Mouse (Mus musculus): ENCODE results near the gene Dbn1. TPM values are rescaled to one million over a fixed set of nuclear protein-coding genes. Genes with fewer than 3 reads are reported as not detected.
A peak's percentile ranks its signal among the peaks of the same experiment; 100 is the strongest.

Gene Dbn1
- polyA plus RNA-seq, 1 experiment from 2014 or later, result 158 TPM

- ChIA-PET POLR2A (interaction anchor here (0.8 to 2.3 kb wide), 5 partner anchors 9 to 55 kb away, joined by 3 to 9 read pairs (median 4); partner anchors contain the start of genes Pdlim7 and Prr7), CTCF (interaction anchor here (1.0 to 4.0 kb wide), 3 partner anchors 10 to 53 kb away, joined by 3 to 30 read pairs (median 7); no protein-coding TSS in a partner anchor)
- ATAC-seq (peak; percentile 24), DNase-seq (ENCODE audit: low read depth, low spot score) (no peak)
- in situ Hi-C loops (cut with MboI; ENCODE audit: low pct_unique_long_range_greater_than_20kb), result no loop called here
- no peaks in the 10 kb centered on the region for H3K27me3 ChIP-seq
- no peak for TF ChIP-seq CTCF (IDR thresholded peaks at IDR 0.05)
Measured at GRCm38 (mm10) chr13:55472132-55473022, 15.5 kb downstream of the Dbn1 start.

DNA sequence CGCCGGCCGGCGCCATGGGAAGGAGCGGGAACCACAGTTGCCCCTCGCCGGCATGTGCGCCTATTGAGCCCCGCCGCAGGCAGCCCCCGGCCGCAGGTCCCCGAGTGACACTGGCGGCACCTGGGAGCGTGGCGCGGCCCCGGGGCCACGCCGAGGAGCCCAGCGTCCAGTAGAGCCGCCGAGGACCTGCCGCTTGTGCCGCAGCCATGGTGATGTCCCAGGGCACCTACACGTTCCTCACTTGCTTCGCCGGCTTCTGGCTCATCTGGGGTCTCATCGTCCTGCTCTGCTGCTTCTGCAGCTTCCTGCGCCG lies 16.1 kb downstream of the Dbn1 start:
- DNase-seq (ENCODE audit: low read depth, low spot score) (no peak), ATAC-seq (no peak)
- no peaks in the 10 kb centered on the region for H3K27me3 ChIP-seq
- POLR2A ChIA-PET, result interaction anchor here (0.8 to 2.3 kb wide), 5 partner anchors 8 to 54 kb away, joined by 3 to 9 read pairs (median 4); partner anchors contain the start of genes Pdlim7 and Prr7
- CTCF ChIA-PET, result interaction anchor here (0.6 to 4.0 kb wide), 4 partner anchors 11 to 52 kb away, joined by 3 to 30 read pairs (median 5); partner anchors contain the start of gene Pdlim7
- TF ChIP-seq CTCF (IDR thresholded peaks at IDR 0.05), result no peak
- in situ Hi-C loops (cut with MboI; ENCODE audit: low pct_unique_long_range_greater_than_20kb), result no loop called here

GRCm38 (mm10) chr13:55471156-55471818 lies 16.6 kb downstream of the Dbn1 start:
- ATAC-seq (peak; percentile 53), DNase-seq (ENCODE audit: low read depth, low spot score) (peak; percentile 46)
- ChIA-PET CTCF (interaction anchor here (0.6 to 4.0 kb wide), 6 partner anchors 11 to 67 kb away, joined by 3 to 30 read pairs (median 7); partner anchors contain the start of genes Grk6 and Pdlim7), POLR2A (interaction anchor here (1.2 to 2.3 kb wide), 5 partner anchors 10 to 54 kb away, joined by 3 to 9 read pairs (median 7); partner anchors contain the start of genes Grk6 and Pdlim7)
- H3K27me3 ChIP-seq, result no peaks in the 10 kb centered on the region
- no peak for TF ChIP-seq CTCF (IDR thresholded peaks at IDR 0.05)
- in situ Hi-C loops (cut with MboI; ENCODE audit: low pct_unique_long_range_greater_than_20kb), result no loop called here

- H3K27me3 ChIP-seq, result no peaks in the 10 kb centered on the region
- in situ Hi-C loops (cut with MboI; ENCODE audit: low pct_unique_long_range_greater_than_20kb), result no loop called here
- no peak for DNase-seq (ENCODE audit: low read depth, low spot score)
- no peak for TF ChIP-seq CTCF (IDR thresholded peaks at IDR 0.05)
- ChIA-PET CTCF (interaction anchor here (0.9 to 4.0 kb wide), 10 partner anchors 9 to 66 kb away, joined by 3 to 30 read pairs (median 5); partner anchors contain the start of genes Grk6 and Pdlim7), POLR2A (interaction anchor here (1.7 to 2.3 kb wide), 3 partner anchors 26 to 53 kb away, joined by 7 to 9 read pairs (median 8); partner anchors contain the start of genes Grk6 and Pdlim7)
- no peak for ATAC-seq
Measured at GRCm38 (mm10) chr13:55470372-55470771, 17.5 kb downstream of the Dbn1 start.

DNA sequence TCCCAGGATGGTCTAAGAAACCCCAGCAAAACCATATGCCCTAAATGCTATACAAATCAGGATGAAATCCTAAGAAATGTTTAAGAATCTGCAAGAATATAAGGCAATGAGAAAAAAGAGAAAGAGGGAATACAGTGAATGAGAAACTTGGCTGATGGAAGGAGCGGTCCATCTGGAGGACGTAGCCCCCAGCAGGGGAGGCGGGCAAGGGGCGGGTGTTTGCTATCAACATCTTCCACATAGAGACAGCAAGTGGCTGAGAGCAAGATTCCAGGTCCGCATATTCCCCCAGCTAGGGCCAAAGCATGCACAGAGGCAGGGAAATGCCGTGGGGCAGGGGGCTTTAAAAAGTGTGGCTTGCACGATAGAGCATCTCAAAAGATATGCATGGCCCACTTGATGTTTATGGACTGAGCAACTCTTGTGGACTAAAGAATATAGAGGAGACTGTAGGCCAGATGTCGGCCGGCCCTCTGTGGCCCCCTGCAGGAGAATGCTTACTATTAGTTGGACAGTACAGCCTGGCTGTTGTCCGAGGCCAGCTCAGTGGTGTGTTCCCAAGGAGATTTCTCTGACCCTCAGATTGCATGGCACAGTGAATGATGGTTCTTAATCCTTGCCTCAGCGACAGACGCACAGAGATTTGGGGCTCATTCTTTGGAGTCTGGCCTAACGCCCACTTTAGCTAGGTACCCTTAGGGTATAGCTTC lies 18.9 kb downstream of the Dbn1 start:
- CTCF ChIA-PET, result interaction anchor here (1.2 to 4.0 kb wide), 8 partner anchors 10 to 65 kb away, joined by 3 to 30 read pairs (median 6); partner anchors contain the start of gene Grk6

DNA sequence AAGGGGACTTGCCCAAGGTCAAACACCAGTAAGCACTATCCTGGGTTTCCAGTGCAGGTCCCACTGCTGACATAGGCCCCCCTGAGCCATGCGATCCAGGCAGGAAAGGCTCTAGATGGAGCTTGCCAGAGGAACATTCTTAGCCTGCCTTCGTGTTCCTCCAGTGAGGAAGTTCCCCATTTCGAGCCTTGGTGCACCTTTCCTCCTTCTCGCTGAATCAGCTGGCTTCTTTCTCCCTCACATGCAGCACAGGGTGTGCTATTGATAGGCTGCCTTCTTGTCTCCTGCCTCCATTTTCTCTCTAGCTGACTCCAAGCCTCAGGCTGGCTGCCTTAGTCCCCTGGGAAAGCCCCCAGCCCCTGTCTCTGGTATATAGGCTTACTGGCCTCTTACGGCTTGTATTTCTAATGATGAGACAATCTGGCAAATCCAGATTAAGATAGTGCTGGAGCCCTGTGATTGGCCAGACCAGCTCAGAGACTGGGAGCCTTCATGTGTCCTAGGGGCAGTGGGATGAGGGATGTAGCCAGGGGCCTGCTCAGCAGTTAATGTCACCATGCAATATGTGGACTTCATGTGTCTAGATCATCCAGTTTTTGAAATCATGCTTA lies 22.0 kb downstream of the Dbn1 start:
- POLR2A ChIA-PET, result interaction anchor here (1.1 to 1.9 kb wide), 4 partner anchors 15 to 48 kb away, joined by 3 to 9 read pairs (median 6); partner anchors contain the start of gene Grk6
- in situ Hi-C loops (cut with MboI; ENCODE audit: low pct_unique_long_range_greater_than_20kb), result loop anchor here (5.0 kb wide), 1 partner anchor 59 kb away; no protein-coding TSS in a partner anchor
- no peaks in the 10 kb centered on the region for H3K27me3 ChIP-seq
- TF ChIP-seq CTCF (IDR thresholded peaks at IDR 0.05), result no peak
- ATAC-seq, result no peak
- DNase-seq (ENCODE audit: low read depth, low spot score), result no peak
- CTCF ChIA-PET, result interaction anchor here (1.1 to 1.5 kb wide), 5 partner anchors 9 to 71 kb away, joined by 3 to 6 read pairs (median 4); partner anchors contain the start of gene Ddx41

More for the DNA sequence above, 18.9 kb downstream of the Dbn1 start:
- H3K27me3 ChIP-seq, result no peaks in the 10 kb centered on the region
- DNase-seq (ENCODE audit: low read depth, low spot score), result no peak
- ATAC-seq, result no peak
- no peak for TF ChIP-seq CTCF (IDR thresholded peaks at IDR 0.05)
- POLR2A ChIA-PET, result interaction anchor here (1.7 kb wide), 1 partner anchor 24 kb away, joined by 8 read pairs; the partner anchor contains the start of gene Grk6
- in situ Hi-C loops (cut with MboI; ENCODE audit: low pct_unique_long_range_greater_than_20kb), result loop anchor here (5.0 kb wide), 1 partner anchor 62 kb away; no protein-coding TSS in a partner anchor

DNA sequence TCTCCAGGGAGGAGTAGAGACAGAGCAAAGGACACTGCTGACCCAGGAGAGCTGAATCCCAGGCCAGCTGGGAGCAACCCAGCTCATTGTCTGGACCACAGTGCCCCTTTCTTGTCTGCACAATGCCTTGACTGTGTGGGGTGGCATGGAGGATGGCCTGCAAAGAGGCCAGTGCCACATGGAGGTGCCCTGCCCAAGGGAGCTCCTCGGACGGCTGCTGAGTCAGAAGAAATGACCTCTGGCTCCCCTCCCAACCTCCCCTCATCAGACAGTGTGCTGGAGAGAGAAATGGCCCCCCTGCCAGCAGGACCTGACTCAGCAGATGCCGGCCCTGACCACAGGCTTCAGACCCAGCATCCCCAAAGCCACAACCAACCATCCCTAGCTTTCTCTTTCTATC lies 22.7 kb downstream of the Dbn1 start:
- ATAC-seq, result peak; percentile 73
- DNase-seq (ENCODE audit: low read depth, low spot score), result peak; percentile 82
- CTCF ChIA-PET, result interaction anchor here (0.9 to 1.5 kb wide), 7 partner anchors 10 to 71 kb away, joined by 3 to 6 read pairs (median 4); partner anchors contain the start of gene Ddx41
- H3K27me3 ChIP-seq, result no peaks in the 10 kb centered on the region
- TF ChIP-seq CTCF (IDR thresholded peaks at IDR 0.05), result no peak
- in situ Hi-C loops (cut with MboI; ENCODE audit: low pct_unique_long_range_greater_than_20kb), result loop anchor here (5.0 kb wide), 1 partner anchor 58 kb away; no protein-coding TSS in a partner anchor
- POLR2A ChIA-PET, result interaction anchor here (1.1 to 1.9 kb wide), 4 partner anchors 14 to 47 kb away, joined by 3 to 9 read pairs (median 6); partner anchors contain the start of gene Grk6

DNA sequence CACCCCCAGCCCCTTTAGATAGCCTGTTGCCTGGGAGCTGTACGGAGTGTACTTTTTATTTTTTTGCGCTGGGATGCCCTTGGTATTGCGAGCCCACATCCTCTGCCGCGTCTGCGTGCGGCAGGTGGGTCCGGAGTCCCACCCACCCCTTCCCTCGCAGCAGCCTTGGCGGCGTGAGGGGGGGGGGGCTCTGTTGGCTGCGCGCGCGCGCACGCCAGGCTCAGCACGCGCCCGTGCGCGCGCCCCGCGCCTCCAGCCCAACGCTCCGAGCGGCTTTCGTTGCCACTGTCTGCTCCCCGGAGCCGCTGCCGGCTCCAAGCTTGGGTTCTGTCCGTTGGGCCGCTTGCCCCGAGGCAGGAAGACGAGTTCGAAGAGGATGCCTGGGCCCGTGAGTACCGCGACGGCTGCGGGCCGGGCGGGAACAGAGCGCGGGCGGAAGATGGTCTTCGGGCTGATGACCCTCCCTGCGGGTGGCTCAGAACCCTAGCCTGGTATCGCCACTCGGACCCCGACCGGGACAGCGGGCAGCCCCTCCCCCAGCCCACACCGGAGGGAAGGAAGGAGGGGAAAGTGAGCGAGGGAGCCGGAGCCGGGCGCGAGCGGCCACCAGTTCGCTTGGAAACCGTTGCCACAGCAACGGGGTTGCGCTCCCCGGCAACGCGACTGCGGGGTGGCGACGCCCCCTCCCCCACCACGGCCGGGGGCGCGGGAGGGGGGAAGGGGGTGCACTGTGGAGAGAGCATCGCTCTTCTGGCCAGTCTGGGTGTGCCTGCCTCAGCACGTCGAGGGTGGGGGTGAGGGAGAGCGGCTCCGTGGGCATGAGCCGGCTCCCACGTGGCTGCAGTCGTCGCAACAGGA lies 23.7 kb downstream of the Dbn1 start, which contains the start of gene Prr7:
TSS of gene Prr7 (plus strand) at position 241 of the 858 bp plus-strand sequence.
- ATAC-seq (no peak), DNase-seq (ENCODE audit: low read depth, low spot score) (no peak)
- POLR2A ChIA-PET, result interaction anchor here (0.6 to 1.9 kb wide), 6 partner anchors 8 to 24 kb away, joined by 3 to 9 read pairs (median 4); partner anchors contain the start of gene Grk6

More for the DNA sequence above, 23.7 kb downstream of the Dbn1 start, which contains the start of gene Prr7:
- no peak for TF ChIP-seq CTCF (IDR thresholded peaks at IDR 0.05)
- CTCF ChIA-PET, result interaction anchor here (0.9 to 2.4 kb wide), 5 partner anchors 10 to 59 kb away, joined by 3 to 9 read pairs (median 4); no protein-coding TSS in a partner anchor
- in situ Hi-C loops (cut with MboI; ENCODE audit: low pct_unique_long_range_greater_than_20kb), result no loop called here
- no peaks in the 10 kb centered on the region for H3K27me3 ChIP-seq

Measured in Patski (cell line).